Mouse (Mus musculus) thymus, postnatal 10 days (tissue): Measurements from ENCODE around the gene Plp2.
"Not testable (repeated sequence)": the region's sequence is repeated elsewhere in the genome, so short reads cannot be mapped to it uniquely, and the experiment has no call there.

Experiments used
- DNase-seq, 2 experiments: peaks; one replicate each; pipeline ENCODE4 v3.0.0; 2021; ENCODE audit warnings: low spot score in 2 of 2

Plp2 gene

DNA sequence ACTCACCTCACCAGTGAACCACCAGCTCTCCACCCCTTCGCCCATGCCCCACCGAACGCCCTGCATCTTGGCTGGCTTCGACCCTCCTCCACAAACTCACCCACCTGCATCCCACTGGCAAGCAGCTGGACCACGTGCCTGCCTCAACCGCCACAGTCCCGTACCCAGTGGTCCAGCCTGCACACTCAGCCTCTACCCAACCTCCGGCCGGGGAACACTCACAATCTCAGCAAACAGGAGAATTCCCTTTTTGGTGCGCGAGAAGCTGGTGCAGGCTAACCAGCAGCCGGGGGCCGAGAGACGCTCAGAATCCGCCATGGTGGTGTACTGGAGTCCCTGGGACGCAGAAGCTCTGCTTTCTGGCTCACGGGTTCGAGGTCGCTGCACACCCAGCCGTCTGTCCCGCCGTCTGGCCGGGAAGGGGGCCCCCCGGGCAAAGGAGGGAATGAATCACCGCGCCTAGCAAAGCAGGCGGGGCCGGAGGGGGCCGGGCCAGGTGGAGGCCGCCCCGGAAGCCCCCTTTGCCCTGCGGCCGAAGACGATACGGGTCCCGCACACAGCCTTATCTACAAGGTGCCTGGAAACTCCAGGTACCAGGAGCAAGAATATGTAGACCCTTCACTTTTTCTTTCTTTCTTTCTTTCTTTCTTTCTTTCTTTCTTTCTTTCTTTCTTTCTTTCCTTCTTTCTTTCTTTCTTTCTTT is at the start of gene Plp2:
Plp2 (minus strand) TSS at position 470 of the 703 bp plus-strand sequence.
- DNase-seq = no peak

DNA sequence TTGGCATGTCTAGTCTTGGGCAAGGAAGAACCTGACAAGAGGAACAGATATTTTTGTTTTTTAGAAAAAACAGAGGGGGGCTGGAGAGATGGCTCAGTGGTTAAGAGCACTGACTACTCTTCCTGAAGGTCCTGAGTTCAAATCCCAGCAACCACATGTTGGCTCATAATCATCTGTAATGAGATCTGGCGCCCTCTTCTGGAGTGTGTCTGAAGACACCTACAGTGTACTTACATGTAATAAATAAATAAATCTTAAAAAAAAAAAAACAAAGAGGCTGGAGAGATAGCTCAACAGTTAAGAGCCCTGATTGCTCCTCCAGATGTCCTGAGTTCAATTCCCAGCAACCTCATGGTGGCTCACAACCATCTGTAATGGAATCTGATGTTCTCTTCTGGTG is 44.9 kb upstream of the Plp2 start:
- not testable (repeated sequence) for DNase-seq

DNA sequence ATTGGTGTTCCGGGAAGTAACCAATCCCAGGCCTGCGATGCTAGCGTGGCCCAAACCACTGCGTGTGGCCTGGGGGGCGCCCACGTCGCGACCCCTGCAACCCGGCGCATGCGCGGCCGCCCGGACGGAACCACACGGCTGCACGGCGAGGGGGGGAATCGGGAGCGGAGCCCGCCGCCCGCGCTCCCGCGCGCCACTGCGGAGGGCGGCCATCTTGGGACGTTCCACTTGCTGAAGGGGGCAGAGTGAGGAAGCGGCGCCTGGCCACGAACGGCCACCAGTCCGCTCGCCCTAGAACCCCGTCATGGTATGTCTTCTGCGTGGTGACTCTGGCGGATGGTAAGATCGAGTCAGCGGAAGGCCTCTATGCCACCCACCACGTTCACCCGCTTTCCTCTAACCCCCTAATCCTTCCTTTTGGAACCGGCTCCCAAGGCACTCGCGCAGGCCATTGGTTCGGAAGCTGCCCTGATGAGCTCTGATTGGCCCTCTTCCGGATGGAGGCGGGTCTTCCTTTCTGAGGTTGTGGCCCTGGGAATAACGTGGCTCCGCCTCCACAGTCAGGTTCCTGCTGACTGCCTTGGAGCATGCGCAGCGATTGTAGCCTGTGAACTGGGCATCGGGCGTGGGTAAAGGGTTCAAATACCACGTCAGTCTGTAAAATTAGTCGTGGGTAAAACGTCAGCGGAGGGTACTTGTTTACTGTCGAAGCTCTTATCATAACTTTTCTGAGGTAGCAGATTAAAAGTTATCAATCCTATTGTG is 43.1 kb upstream of the Plp2 start, which contains the start of gene Wdr45:
Wdr45 (plus strand) TSS at position 199 of the 765 bp plus-strand sequence.
- peak; percentile 85 to 90 for DNase-seq

DNA sequence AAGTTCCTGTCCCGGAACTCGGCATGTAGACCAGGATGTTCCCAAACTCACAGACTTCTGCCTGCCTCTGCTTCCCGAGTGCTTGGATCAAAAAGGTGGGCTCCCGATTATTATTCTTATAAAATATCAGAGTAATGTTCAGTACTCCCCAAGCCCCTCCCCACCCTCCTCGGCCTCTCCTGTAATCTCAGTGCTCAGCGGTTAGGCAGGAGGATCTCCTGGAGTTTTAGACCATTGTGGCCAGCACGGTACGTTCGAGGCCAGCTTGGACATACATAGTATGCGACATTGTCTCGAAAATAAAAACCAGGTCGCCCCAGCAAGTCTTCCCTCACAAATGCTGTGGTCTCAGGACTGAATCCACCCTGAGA is 42.6 kb upstream of the Plp2 start:
- DNase-seq = not testable (repeated sequence)

DNA sequence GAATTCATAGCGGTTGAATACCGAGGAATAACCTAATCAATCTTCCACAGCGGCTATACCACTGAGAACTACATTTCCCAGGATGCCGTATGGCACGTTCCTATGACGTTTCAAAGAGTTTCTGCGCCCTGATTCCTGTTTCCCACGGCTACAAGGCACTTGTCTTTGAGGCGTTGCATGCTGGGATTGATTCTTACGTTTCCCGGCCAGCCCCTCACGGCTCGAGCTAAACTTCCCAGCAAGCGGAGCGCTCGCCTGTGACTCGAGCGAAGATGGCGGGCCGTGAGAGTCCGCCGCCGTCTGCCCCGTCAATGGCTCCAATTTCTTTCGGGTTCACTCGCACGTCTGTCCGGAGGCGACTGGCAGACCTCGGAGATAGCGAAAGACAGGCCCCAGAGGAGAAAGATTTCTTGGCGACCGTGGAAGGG is 25.8 kb upstream of the Plp2 start, which contains the start of gene Gpkow:
Gpkow (plus strand) TSS at position 178 of the 428 bp plus-strand sequence.
- peak; percentile 69 to 74 for DNase-seq

DNA sequence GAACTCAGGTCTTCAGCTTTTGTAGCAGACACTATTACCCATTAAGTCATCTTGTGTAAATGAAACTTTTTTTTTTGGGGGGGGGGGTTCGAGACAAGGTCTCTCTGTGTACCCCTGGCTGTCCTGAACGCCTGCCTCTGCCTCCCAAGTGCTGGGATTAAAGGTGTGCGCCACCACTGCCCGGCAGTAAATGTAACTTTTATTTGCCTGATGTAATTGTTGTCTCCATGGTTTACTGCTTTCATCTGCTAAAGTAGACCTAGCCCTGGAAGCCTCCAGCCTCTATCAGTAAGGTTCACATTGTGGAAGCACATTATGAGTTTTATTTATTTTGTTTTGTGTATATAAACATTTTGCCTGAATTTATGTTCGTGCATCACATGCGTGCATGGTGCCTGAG is 25.3 kb upstream of the Plp2 start:
- DNase-seq = no peak

DNA sequence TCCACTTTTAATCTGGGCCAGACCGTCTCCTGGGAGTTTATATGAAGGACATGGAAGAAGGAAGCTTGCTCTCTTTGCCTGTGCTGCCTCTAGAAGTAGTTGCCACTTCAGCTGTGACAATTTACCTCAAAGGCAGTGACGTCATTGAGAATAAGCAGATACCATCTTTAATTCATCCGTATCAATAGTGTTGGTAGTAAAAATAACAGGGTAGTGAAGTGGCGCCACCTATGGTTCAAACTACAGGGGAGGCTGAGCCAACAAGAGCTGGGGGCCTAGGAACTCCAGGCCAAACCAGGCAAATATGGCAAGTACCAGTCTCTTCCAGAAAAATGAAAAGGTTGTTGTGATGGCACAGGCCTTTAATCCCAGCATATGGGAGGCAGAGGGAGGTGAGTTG is 21.7 kb upstream of the Plp2 start:
- DNase-seq = peak in 1 of 2 experiments; percentile 37

DNA sequence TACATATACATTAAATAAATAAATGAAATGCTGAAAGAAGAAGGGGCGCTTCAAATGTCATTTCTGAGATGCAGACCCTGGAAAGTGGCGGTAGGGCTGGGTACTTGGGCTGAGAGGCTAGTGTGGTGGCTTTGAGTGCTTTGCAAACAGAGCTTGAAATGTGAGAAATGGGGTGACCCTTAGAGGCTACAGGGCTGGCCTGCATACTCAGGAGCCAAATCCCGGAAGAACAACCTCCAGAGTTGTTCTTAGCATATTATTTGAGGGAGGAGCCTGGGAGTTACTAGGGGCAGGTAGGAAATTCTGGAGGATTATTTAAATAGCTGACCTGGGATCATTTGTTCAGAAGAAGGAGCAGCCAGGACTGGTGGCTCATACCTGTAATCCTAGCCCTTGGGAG is 19.3 kb upstream of the Plp2 start:
- DNase-seq = no peak

DNA sequence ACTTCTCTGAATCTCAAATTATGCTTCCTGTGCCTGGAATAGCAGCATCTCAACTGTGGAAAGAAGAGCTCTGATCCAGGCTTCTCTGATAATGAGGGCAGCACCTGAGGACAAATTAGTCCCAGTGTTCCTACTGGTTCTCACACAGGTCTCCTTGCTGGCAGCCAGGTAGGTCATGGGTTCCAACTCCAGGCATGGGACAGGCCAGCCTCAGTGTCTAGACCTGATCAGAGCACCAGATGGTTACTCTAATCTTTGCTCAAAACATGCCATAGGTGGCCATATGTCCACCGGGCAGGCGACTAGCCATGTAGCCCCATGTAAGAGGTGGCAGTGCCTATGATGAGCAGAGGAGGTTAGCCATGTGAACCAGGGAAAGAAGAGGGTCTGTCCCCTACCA is 17.1 kb upstream of the Plp2 start:
- no peak for DNase-seq

DNA sequence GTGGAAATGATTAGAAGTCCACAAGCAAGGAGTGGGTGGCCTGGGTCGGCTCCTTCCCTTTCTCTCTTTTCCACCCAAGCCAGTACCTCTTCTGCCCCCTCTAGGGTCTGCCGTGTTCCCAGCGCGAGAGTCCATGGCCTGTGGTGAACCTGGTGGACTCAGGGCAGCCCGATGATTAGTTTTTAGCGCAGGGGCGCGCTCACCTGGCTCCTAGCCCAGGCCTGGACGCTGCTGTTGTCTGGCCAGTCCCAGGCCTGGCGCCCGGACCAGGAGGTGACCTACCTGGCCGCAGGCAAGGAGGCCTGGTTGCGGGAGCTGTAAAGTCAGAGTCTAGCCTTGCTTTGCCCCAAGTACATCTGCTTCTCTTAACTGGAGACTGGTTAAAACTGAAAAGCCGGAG is 9.7 kb upstream of the Plp2 start, which contains the start of gene Magix:
Magix (minus strand) TSS at position 388 of the 400 bp plus-strand sequence.
- no peak for DNase-seq

DNA sequence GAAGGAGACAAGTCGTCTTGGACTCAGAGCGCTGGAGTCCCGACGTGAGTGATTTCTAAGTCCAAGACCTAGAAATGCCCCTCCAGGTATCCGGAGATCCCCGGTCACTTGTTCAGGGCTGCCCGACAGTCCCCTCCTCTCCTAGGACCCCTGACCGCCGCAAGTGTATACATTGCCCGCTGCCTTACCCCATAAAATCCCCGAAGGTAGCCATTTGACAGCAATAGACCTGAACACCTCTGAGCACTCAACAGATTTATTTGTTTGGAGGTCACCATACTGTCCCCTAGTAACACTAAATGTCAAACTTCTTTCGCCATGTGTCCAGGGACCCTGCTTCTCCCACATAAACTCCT is 8.8 kb upstream of the Plp2 start:
- no peak for DNase-seq

DNA sequence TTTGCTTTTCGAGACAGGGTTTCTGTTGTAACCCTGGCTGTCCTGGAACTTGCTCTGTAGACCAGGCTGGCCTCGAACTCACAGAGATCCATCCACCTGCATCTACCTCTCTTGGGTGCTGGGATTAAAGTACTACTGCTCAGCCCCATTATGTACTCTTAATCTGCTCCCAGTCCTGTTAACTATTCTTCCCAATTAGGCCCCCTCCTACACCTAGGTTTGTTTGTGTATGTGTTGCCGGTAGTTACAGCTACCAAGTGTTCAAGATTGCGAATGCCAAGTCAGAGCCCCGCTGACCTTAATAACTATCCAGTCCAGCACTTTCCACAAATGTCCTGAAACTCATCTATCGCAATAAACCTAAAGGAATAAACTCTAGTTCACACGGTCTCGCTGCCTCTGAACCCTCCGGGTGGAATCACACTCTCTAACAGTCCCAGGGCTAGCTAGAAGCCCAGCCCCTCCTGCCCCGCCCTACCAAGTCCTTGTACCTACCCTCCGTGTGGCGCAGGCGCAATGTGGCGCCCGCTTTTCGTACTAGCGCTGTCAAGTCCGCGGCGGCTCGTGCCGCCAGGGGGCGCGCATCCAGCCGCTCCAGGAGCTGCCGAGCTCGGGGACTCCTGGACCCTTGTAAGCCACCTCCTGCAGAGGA is 8.3 kb upstream of the Plp2 start:
- DNase-seq = peak; percentile 74 to 89

DNA sequence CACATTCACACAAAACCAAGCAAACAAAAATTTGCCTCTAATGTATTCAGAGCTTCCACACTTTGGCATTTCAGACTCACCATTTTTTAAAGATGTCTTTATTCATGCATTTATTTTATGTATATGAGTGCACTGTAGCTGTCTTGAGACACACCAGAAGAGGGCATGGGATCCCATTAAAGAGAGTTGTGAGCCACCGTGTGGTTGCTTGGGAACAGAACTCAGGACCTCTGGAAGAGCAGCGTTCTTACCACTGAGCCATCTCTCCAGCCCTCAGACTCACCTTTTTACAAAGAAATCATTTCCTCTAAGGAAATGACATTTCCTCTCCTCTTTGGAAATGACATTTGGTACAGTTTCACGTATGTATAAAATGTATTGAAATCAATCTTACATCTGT is 7.8 kb upstream of the Plp2 start:
- DNase-seq = no peak

DNA sequence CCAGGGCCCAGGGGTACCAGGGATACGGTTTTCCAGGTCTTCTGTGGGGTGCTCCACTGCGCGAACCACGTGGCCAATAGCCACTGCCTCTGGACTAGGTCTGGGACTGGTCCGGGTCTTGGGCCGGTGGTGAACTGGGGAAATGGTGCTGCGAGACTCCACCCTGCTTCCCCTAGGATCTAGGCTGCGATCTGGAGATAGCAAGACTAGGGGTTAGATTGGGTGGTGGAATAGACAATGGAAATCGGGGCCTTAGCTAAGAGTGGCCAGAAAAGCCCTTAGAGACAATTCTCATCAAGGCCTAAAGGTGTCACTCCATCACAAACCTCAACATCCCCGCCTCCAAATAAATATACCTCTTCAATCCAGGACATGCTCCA is 3.8 kb upstream of the Plp2 start:
- DNase-seq = no peak

DNA sequence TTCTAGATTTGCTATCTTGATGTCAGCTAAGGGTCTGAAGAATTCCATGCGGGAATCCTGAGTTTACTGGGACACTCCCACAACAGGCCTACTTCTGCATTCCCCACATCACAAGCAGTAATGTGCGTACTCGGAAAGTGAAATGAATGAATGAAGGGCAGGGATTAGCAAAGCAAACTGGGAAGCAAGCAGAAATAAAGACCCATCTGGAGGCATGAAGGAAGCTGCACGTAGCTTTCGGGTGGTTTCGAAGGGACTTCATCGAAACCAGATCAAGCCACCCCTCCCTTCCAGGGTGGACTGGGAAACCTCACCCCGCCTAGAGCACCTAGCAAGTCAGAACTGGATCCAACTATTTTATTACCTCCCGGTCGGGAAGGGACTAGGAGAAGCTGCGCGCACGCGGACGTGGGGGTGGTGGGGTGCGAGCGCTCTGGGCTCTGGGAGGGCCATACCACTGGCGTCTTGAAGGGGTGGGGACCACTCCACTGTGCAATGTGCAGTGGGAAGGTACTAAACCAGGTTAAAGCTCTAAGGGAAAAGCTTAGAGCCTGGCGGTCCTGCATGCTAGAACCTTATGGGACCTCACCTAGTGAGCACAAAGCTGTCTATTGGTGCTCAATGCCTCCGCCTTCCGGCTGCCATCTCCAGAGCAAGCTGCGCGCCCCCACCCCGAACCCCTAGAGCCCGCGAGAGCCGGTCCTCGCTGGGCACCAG is 3.3 kb upstream of the Plp2 start:
- DNase-seq = peak; percentile 23

DNA sequence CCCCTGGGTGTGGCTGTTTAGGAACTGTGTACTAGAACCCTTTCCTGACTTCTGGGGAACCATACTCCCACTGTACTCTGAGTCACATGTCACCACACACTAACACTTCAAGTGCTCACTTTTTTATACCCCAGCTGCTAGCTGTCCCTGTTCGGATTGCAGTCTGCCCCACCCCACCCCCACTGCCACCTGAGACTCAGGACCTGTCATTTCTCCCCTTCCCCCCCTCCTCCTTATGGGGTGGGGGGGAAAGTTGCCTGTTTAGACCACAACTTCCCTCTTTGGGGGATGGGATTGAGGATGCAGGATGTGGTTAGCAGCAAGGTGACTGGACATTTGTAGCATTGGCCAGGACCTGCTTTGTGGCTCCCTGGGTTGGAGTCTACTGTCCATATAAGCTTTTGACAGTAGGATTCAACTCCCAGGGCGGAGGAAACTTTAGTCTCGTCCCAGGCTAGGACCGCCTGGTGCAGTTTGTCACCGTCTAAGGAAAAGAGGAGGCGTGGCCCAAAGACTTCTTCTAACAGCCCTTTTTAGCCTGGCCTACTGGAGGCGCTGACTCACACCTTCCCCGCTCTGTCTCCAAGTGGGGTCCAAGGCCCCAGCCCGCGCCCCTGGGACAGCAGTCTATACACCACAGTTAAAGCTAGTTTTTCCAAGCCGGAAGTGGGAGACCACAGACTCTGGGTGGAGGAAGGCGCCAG is 2.5 kb upstream of the Plp2 start:
- DNase-seq = peak; percentile 33 to 34

DNA sequence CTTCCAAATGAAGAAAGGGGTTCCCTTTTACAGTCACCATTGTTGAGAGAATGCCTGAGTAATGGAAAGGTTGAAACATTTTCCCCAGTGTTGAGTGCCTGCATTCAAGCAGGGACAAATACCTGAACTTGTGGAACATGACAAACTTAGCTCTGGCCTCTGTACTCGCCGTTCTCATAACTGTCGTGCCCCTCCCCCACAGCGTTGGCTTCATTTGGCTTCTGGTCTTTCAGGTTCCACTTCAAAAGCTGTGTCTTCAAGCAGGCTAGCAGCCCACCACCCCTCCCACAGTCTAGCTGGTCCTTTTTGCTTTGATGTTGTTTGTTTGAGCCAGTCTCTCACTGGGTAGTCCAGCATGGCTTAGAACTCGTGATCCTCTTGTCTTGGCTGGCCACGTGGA is 1.5 kb upstream of the Plp2 start:
- no peak for DNase-seq

DNA sequence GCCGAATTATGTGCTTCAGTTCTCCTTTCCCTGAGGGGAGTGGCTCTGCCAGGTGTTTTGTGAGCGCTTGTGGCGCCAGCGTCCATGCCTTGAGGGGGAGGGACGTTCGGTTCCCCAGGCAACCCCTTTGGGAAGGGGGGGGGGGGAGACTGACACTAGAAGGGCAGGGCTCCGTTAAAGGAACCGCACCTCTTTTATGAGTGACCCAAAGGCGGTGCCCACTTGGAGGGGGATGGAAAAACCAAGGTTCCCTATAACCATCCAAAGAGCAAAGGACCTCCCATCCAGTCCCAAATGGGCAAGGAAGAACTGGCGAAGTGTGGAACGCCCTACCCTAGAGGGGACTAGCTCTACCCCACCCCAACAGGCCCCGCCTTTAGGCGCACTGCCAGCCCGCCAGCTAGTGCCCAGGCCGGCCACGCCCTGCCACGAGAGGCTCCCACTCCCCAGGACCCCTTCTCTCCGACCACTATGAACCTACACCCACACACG is 754 bp downstream of the Plp2 start:
- peak; percentile 20 to 26 for DNase-seq

DNA sequence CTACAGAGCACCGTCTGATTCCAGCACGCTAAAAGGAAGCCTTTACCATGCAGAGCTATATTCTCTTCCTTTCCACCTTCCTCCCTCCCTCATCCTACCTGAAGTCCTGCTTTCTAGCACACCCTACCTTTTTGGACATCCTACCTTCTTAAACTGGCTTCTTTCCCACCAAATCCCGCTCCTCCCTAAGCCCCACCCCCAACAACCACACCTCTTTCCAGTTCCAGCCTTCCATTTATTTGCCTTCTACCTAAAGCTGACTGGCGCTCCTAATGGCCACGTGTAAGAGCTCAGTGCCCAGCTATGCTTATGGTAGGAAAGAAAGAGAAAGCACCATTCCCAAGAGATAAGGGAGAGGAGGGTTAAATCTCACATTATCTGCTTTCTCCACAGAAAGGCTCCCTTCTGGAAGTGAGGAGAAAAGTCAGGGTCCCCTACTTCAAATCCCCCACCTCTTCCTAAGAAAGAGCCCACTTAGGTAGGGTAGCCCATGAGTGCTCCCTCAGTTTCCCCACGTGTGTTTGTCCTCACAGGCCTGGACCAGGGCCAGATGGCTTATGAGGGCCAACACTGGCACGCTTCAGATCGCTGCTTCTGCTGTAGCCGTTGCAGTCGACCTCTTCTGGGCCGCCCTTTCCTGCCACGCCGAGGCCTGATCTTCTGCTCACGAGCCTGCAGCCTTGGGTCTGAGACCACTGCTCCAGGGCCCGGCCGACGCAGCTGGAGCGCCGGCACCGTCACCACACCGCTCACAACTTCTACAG is 5.3 kb downstream of the Plp2 start:
- DNase-seq = no peak

DNA sequence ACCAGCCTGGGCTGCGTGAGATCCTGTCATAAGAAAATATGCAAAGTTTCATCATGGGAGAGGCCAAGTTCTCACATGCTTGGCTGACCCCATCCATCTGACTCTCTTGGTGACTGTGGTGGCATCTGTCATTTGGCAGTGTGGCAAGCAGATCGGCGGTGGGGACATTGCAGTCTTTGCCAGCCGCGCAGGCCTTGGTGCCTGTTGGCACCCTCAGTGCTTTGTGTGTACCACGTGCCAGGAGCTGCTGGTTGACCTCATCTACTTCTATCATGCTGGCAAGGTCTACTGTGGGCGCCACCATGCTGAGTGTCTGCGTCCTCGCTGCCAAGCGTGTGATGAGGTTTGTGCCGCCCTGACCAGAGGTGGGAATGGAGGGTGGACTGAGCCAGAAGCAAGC is 6.4 kb downstream of the Plp2 start:
- DNase-seq = no peak
